Mouse (Mus musculus) bone marrow, adult 2 months (tissue): Measurements from ENCODE around the gene Fzd2. TPM values are rescaled to one million over a fixed set of nuclear protein-coding genes. Genes with fewer than 3 reads are reported as not detected.

Experiments
- H3K27ac ChIP-seq: fragments of 200-500 bp; 2 replicates; pipeline ENCODE4 v1.5.1; 2012; ENCODE audit warnings: low read depth, mild to moderate bottlenecking, control low read depth, inconsistent platforms, low read length; ENCODE audit not compliant: control insufficient read depth, poor library complexity, insufficient read depth
- H3K4me1 ChIP-seq: fragments of 200-500 bp; 2 replicates; pipeline ENCODE4 v1.6.1; 2011; ENCODE audit warnings: low read length; ENCODE audit not compliant: control insufficient read depth, insufficient read depth
- H3K4me3 ChIP-seq: fragments of 200-500 bp; replicated peaks from 2 replicates; pipeline ENCODE3; 2011; ENCODE audit warnings: mild to moderate bottlenecking, low read depth, low read length, control low read depth; ENCODE audit not compliant: control insufficient read depth
- CTCF ChIP-seq: fragments of 200-500 bp; IDR thresholded peaks from 2 replicates; pipeline ENCODE4 v1.5.1; 2011; ENCODE audit warnings: low read length, control low read depth; ENCODE audit not compliant: control insufficient read depth, insufficient read depth
- POLR2A ChIP-seq: fragments of 200-500 bp; IDR thresholded peaks from 2 replicates; pipeline ENCODE4 v1.6.1; 2011; ENCODE audit warnings: low read depth, mild to moderate bottlenecking, control low read depth, low read length, borderline replicate concordance; ENCODE audit not compliant: control insufficient read depth
- WGBS: fragments of 180-500 bp; shearing (Covaris S2); methylation state at CpG from one replicate; pipeline ENCODE4 v1.1.7; 2018; 5-methylcytosine and 5-hydroxymethylcytosine counted together
- polyA plus RNA-seq: library from polyadenylated mRNA; stranded (reverse); fragments of >200 nt; gene quantifications from 2 replicates; pipeline ENCODE4 v1.2.4, GENCODE M21; 2011; ENCODE audit warnings: low replicate concordance; ENCODE audit not compliant: missing spikeins, insufficient read depth, insufficient read length

Gene Fzd2
- polyA plus RNA-seq, 1 experiment = 0.42 TPM

GRCm38 (mm10) chr11:102587554-102587953 lies 16.6 kb upstream of the Fzd2 start:
- Histone ChIP-seq H3K4me3 (no peak overlapping the region), H3K4me1 (no peaks in the 10 kb centered on the region), H3K27ac (no peak overlapping the region)
- 82% methylated on average over 3 of the region's 3 CpGs for WGBS
- TF ChIP-seq CTCF (0 out of 2 replicates have a peak, but pooled peaks have one; percentile 11), POLR2A (no peak)

- WGBS = 35% methylated on average over 4 of the region's 4 CpGs
- TF ChIP-seq CTCF (no peak), POLR2A (no peak)
Observed at GRCm38 (mm10) chr11:102595341-102595820, 8.8 kb upstream of the Fzd2 start.

GRCm38 (mm10) chr11:102599912-102600311 lies 4.3 kb upstream of the Fzd2 start:
- TF ChIP-seq POLR2A = no peak
- no peak for TF ChIP-seq CTCF
- WGBS = 61% methylated on average over 3 of the region's 3 CpGs

More at GRCm38 (mm10) chr11:102595341-102595820, 8.8 kb upstream of the Fzd2 start:
- Histone ChIP-seq H3K4me1 (no peaks in the 10 kb centered on the region), H3K4me3 (no peak overlapping the region), H3K27ac (no peak overlapping the region)

GRCm38 (mm10) chr11:102602816-102603495 lies 1.2 kb upstream of the Fzd2 start:
- TF ChIP-seq POLR2A = no peak
- TF ChIP-seq CTCF = no peak
- no peak overlapping the region for H3K27ac ChIP-seq
- H3K4me1 ChIP-seq = no peaks in the 10 kb centered on the region
- no peak overlapping the region for H3K4me3 ChIP-seq
- 23% methylated on average over 13 of the region's 13 CpGs for WGBS

More at GRCm38 (mm10) chr11:102599912-102600311, 4.3 kb upstream of the Fzd2 start:
- Histone ChIP-seq H3K4me1 (no peaks in the 10 kb centered on the region), H3K27ac (no peak overlapping the region), H3K4me3 (no peak overlapping the region)

- H3K4me3 ChIP-seq = no peak overlapping the region
- 2% methylated on average over 10 of the region's 10 CpGs for WGBS
- TF ChIP-seq CTCF (no peak), POLR2A (no peak)
- no peaks in the 10 kb centered on the region for H3K4me1 ChIP-seq
- H3K27ac ChIP-seq = no peak overlapping the region
Observed at GRCm38 (mm10) chr11:102603496-102603850, 723 bp upstream of the Fzd2 start.

- H3K4me3 ChIP-seq = no peak overlapping the region
- H3K27ac ChIP-seq = no peak overlapping the region; the same call in 1 of the 2 replicates
- TF ChIP-seq POLR2A = no peak
- no peak for TF ChIP-seq CTCF
- H3K4me1 ChIP-seq = no peaks in the 10 kb centered on the region
- 2% methylated on average over 70 of the region's 74 CpGs for WGBS
Observed at GRCm38 (mm10) chr11:102604777-102605552, 769 bp downstream of the Fzd2 start.

GRCm38 (mm10) chr11:102605553-102606416 lies 1.6 kb downstream of the Fzd2 start:
- no peak overlapping the region for H3K4me3 ChIP-seq
- 8% methylated on average over 62 of the region's 62 CpGs for WGBS

More at GRCm38 (mm10) chr11:102605553-102606416, 1.6 kb downstream of the Fzd2 start:
- H3K4me1 ChIP-seq = no peaks in the 10 kb centered on the region
- TF ChIP-seq POLR2A (no peak), CTCF (no peak)
- H3K27ac ChIP-seq = no peak overlapping the region
